8 mouse cellular contexts compared by ENCODE assay signal in genomic region chr12:109067561-109068135, GRCm38 (mm10). TPM values are rescaled to one million over a fixed set of nuclear protein-coding genes. Genes with fewer than 3 reads are reported as not detected.
DNase-seq lines count a peak whose midpoint lies in the region; ATAC-seq lines count a peak whose summit lies in the region.

No protein-coding gene starts in this region.

- WGBS in heart, embryonic 12.5 days: 4% methylated on average over 59 of the region's 59 CpGs

- peaks cover 8% of the 10 kb centered on the region; the same call in 1 of the 2 replicates for H3K4me1 ChIP-seq in heart, embryonic 12.5 days (replicated peaks)

- no peaks in the 10 kb centered on the region for H3K36me3 ChIP-seq in heart, embryonic 12.5 days

- no peaks in the 10 kb centered on the region for H3K9me3 ChIP-seq in heart, embryonic 12.5 days (replicated peaks)

- H3K9ac ChIP-seq in heart, embryonic 12.5 days: peak overlapping the region; percentile 81

- no peak for DNase-seq in heart, adult 8-10 months (ENCODE audit: low spot score)
- DNase-seq in adrenal gland, postnatal 36 days: peak; percentile 71 to 78
- peak; percentile 39 to 54 for DNase-seq in frontal cortex, postnatal 10 days (ENCODE audit: low spot score in 2 of 2)
- DNase-seq in kidney, postnatal 4 days: peak; percentile 62 to 75
- peak; percentile 19 to 71 for DNase-seq in lung, postnatal 4 days
- DNase-seq in right cerebral cortex, postnatal 14 days: peak; percentile 48
- no peak for DNase-seq in adipocyte (ENCODE audit: low spot score)

- peak overlapping the region; percentile 96 for H3K4me2 ChIP-seq in heart, embryonic 12.5 days

- ATAC-seq in heart, embryonic 12.5 days (ENCODE audit: insufficient number of reproducible peaks, low FRiP score): peak; percentile 85

- peaks cover 59% of the 10 kb centered on the region for H3K27me3 ChIP-seq in heart, embryonic 12.5 days (replicated peaks)

- no peak overlapping the region for H3K27ac ChIP-seq in heart, embryonic 12.5 days (ENCODE audit: poor library complexity, severe bottlenecking)

- peak overlapping the region; percentile 65 for H3K4me3 ChIP-seq in heart, embryonic 12.5 days

RNA-seq across cellular contexts. Expression of gene Begain, which starts 0.4 kb away (rescaled TPM):
- polyA plus RNA-seq in heart, embryonic 12.5 days (2016; fragmentation: Nextera tagmentation; extraction: Ambion mirVana): 1.4 and 1.8 TPM in 2 replicates
- under 1 TPM in 2 of 4 experiments, not detected in 2; 0.17 to 0.19 TPM for total RNA-seq in heart, adult 8-10 months (2022)
- 1 to 10 TPM; 2.9 to 4.0 TPM for total RNA-seq in adrenal gland, postnatal 36 days (2021)

Comparison
In these comparisons a context has a peak if more than half of its experiments do, and no peak if none do; other contexts are left out.
1. DNase-seq: peak in adrenal gland, postnatal 36 days (2 of 2), frontal cortex, postnatal 10 days (2 of 2), kidney, postnatal 4 days (2 of 2), lung, postnatal 4 days (2 of 2) and right cerebral cortex, postnatal 14 days (single experiment); none in heart, adult 8-10 months (single experiment) and adipocyte (single experiment).